Mouse (Mus musculus) CH12.LX (cell line): ENCODE measurements around the gene Lcn12. TPM values are rescaled to one million over a fixed set of nuclear protein-coding genes. Genes with fewer than 3 reads are reported as not detected.

ENCODE experiments used
- DNase-seq: peaks from one replicate; pipeline ENCODE4 v3.0.0-alpha.2; 2013; ENCODE audit errors: extremely low read depth
- H3K27ac ChIP-seq: 2 replicates; pipeline ENCODE4 v1.5.1; 2012; ENCODE audit warnings: low read depth, mild to moderate bottlenecking, control low read depth, moderate library complexity; ENCODE audit not compliant: insufficient read depth
- H3K27me3 ChIP-seq: replicated peaks from 2 replicates; pipeline ENCODE3; 2012; ENCODE audit warnings: inconsistent platforms
- H3K36me3 ChIP-seq, 2 experiments: replicated peaks in 1 of 2; 2 replicates each; pipeline versions ENCODE3 to v1.6.1; 2012; ENCODE audit warnings: inconsistent platforms in 1 of 2, low read length in 1 of 2, mild to moderate bottlenecking in 1 of 2, mixed read lengths in 1 of 2, moderate library complexity in 1 of 2; ENCODE audit not compliant: control insufficient read depth in 1 of 2, insufficient read depth in 1 of 2
- H3K4me1 ChIP-seq, 2 experiments: 2 replicates each; pipeline ENCODE4 v1.6.1; 2012; ENCODE audit warnings: inconsistent platforms in 1 of 2, moderate library complexity in 1 of 2; ENCODE audit not compliant: insufficient read depth in 2 of 2, control insufficient read depth in 1 of 2
- H3K4me2 ChIP-seq: 2 replicates; pipeline ENCODE4 v1.6.1; 2012; ENCODE audit warnings: low read depth, mild to moderate bottlenecking, control low read depth; ENCODE audit not compliant: poor library complexity, insufficient read depth, severe bottlenecking
- H3K4me3 ChIP-seq, 3 experiments: fragments of 150-350 bp in 1 of 3; sonication (generic) in 1 of 3; replicated peaks in 1 of 3; 2 replicates each; pipeline versions ENCODE3 to v1.5.1; 2011 to 2012; ENCODE audit warnings: low read depth in 2 of 3, low read length in 2 of 3, mild to moderate bottlenecking in 2 of 3, moderate library complexity in 2 of 3, control low read depth in 1 of 3, improper control_type of control experiment in 1 of 3, inconsistent platforms in 1 of 3, mixed read lengths in 1 of 3; ENCODE audit not compliant: poor library complexity in 1 of 3
- H3K79me2 ChIP-seq: replicated peaks from 2 replicates; pipeline ENCODE4 v1.6.1; 2012; ENCODE audit warnings: mild to moderate bottlenecking, moderate library complexity; ENCODE audit not compliant: control insufficient read depth, poor library complexity, insufficient read depth, severe bottlenecking; ENCODE audit errors: extremely low read depth
- H3K9ac ChIP-seq: 2 replicates; pipeline ENCODE4 v1.6.1; 2012; ENCODE audit warnings: low read depth, mild to moderate bottlenecking, control low read depth, moderate library complexity; ENCODE audit not compliant: insufficient read depth
- H3K9me3 ChIP-seq: replicated peaks from 2 replicates; pipeline ENCODE3; 2012; ENCODE audit warnings: low read length, inconsistent platforms, mixed read lengths
- BHLHE40 ChIP-seq: IDR thresholded peaks from 2 replicates; pipeline ENCODE4 v1.6.1; 2011; ENCODE audit warnings: mild to moderate bottlenecking, low read depth, low read length, improper control_type of control experiment
- CHD2 ChIP-seq: IDR thresholded peaks from 2 replicates; pipeline ENCODE4 v1.6.1; 2011; ENCODE audit warnings: low read length, improper control_type of control experiment
- CTCF ChIP-seq, 2 experiments: IDR thresholded peaks in 1 of 2; conservative IDR thresholded peaks in 1 of 2; 2 replicates each; pipeline ENCODE4 v1.5.1; 2011 to 2012; ENCODE audit warnings: low read depth in 2 of 2, low read length in 2 of 2, improper control_type of control experiment in 1 of 2, inconsistent platforms in 1 of 2, mild to moderate bottlenecking in 1 of 2, moderate library complexity in 1 of 2
- ELF1 ChIP-seq: IDR thresholded peaks from 2 replicates; pipeline ENCODE4 v1.6.1; 2014; ENCODE audit warnings: low read depth, mild to moderate bottlenecking, inconsistent platforms, low read length, improper control_type of control experiment
- EP300 ChIP-seq: IDR thresholded peaks from 2 replicates; pipeline ENCODE4 v1.6.1; 2011; ENCODE audit warnings: low read length, improper control_type of control experiment
- ETS1 ChIP-seq: conservative IDR thresholded peaks from 2 replicates; pipeline ENCODE4 v1.6.1; 2012; ENCODE audit warnings: low read depth, mild to moderate bottlenecking, inconsistent platforms, low read length, improper control_type of control experiment, moderate library complexity
- GABPA ChIP-seq: IDR thresholded peaks from 2 replicates; pipeline ENCODE4 v1.6.1; 2012; ENCODE audit warnings: low read depth, low read length, improper control_type of control experiment, inconsistent platforms; ENCODE audit not compliant: insufficient replicate concordance
- HCFC1 ChIP-seq: IDR thresholded peaks from 2 replicates; pipeline ENCODE4 v1.6.1; 2012; ENCODE audit warnings: low read depth, mild to moderate bottlenecking, inconsistent platforms, low read length, improper control_type of control experiment
- IRF4 ChIP-seq: IDR thresholded peaks from 2 replicates; pipeline ENCODE4 v1.6.1; 2014; ENCODE audit warnings: low read depth, mild to moderate bottlenecking, inconsistent platforms, low read length, improper control_type of control experiment
- JUN ChIP-seq: IDR thresholded peaks from 2 replicates; pipeline ENCODE4 v1.6.1; 2011; ENCODE audit warnings: low read depth, mild to moderate bottlenecking, low read length, improper control_type of control experiment, moderate library complexity; ENCODE audit not compliant: insufficient read depth
- JUND ChIP-seq: conservative IDR thresholded peaks from 2 replicates; pipeline ENCODE4 v1.6.1; 2011; ENCODE audit warnings: low read depth, low read length, improper control_type of control experiment
- MAFK ChIP-seq: IDR thresholded peaks from 2 replicates; pipeline ENCODE4 v1.6.1; 2011; ENCODE audit warnings: low read length, improper control_type of control experiment; ENCODE audit not compliant: insufficient replicate concordance
- MAX ChIP-seq: IDR thresholded peaks from 2 replicates; pipeline ENCODE4 v1.6.1; 2011; ENCODE audit warnings: low read length, improper control_type of control experiment
- MAZ ChIP-seq: IDR thresholded peaks from 2 replicates; pipeline ENCODE4 v1.6.1; 2012; ENCODE audit warnings: low read depth, mild to moderate bottlenecking, inconsistent platforms, low read length, improper control_type of control experiment, moderate library complexity
- MEF2A ChIP-seq: IDR thresholded peaks from 2 replicates; pipeline ENCODE4 v1.6.1; 2014; ENCODE audit warnings: low read depth, mild to moderate bottlenecking, inconsistent platforms, low read length, improper control_type of control experiment, borderline replicate concordance
- MXI1 ChIP-seq: IDR thresholded peaks from 2 replicates; pipeline ENCODE4 v1.6.1; 2011; ENCODE audit warnings: mild to moderate bottlenecking, low read depth, low read length, improper control_type of control experiment
- MYC ChIP-seq: IDR thresholded peaks from 2 replicates; pipeline ENCODE4 v1.6.1; 2011; ENCODE audit warnings: low read depth, mild to moderate bottlenecking, improper control_type of control experiment, low read length
- NELFE ChIP-seq: IDR thresholded peaks from 2 replicates; pipeline ENCODE4 v1.6.1; 2011; ENCODE audit warnings: low read depth, low read length, improper control_type of control experiment
- NRF1 ChIP-seq: IDR thresholded peaks from 2 replicates; pipeline ENCODE4 v1.6.1; 2014; ENCODE audit warnings: low read depth, mild to moderate bottlenecking, inconsistent platforms, low read length, improper control_type of control experiment, moderate library complexity
- POLR2A ChIP-seq: IDR thresholded peaks from 2 replicates; pipeline ENCODE4 v1.6.1; 2011; ENCODE audit warnings: low read depth, mild to moderate bottlenecking, improper control_type of control experiment, low read length
- POLR2AphosphoS2 ChIP-seq: IDR thresholded peaks from 2 replicates; pipeline ENCODE4 v1.6.1; 2011; ENCODE audit warnings: low read depth, low read length, improper control_type of control experiment
- RAD21 ChIP-seq: IDR thresholded peaks from 2 replicates; pipeline ENCODE4 v1.6.1; 2011; ENCODE audit warnings: low read depth, mild to moderate bottlenecking, low read length, improper control_type of control experiment, moderate library complexity
- SMC3 ChIP-seq: IDR thresholded peaks from 2 replicates; pipeline ENCODE4 v1.6.1; 2011; ENCODE audit warnings: low read depth, low read length, improper control_type of control experiment
- TCF12 ChIP-seq: IDR thresholded peaks from 2 replicates; pipeline ENCODE4 v1.6.1; 2014; ENCODE audit warnings: low read depth, mild to moderate bottlenecking, inconsistent platforms, low read length, improper control_type of control experiment
- UBTF ChIP-seq: IDR thresholded peaks from 2 replicates; pipeline ENCODE4 v1.6.1; 2012; ENCODE audit warnings: low read depth, mild to moderate bottlenecking, inconsistent platforms, low read length, improper control_type of control experiment, moderate library complexity
- USF1 ChIP-seq: IDR thresholded peaks from 2 replicates; pipeline ENCODE4 v1.6.1; 2014; ENCODE audit warnings: low read depth, mild to moderate bottlenecking, inconsistent platforms, low read length, improper control_type of control experiment
- ZC3H11A ChIP-seq: IDR thresholded peaks from 2 replicates; pipeline ENCODE4 v1.6.1; 2012; ENCODE audit warnings: low read depth, mild to moderate bottlenecking, inconsistent platforms, low read length, improper control_type of control experiment
- ZKSCAN1 ChIP-seq: IDR thresholded peaks from 2 replicates; pipeline ENCODE4 v1.6.1; 2012; ENCODE audit warnings: low read depth, inconsistent platforms, low read length, improper control_type of control experiment, borderline replicate concordance
- ZMIZ1 ChIP-seq: IDR thresholded peaks from 2 replicates; pipeline ENCODE4 v1.6.1; 2012; ENCODE audit warnings: low read depth, mild to moderate bottlenecking, inconsistent platforms, low read length, improper control_type of control experiment
- dilution Hi-C: fragments of 300-500 bp; cut with MboI; formaldehyde crosslinking; loops from 2 replicates; pipeline ENCODE4 v1.14.3; 2020; ENCODE audit warnings: low sequenced_read_pairs; ENCODE audit not compliant: extremely low pct_unique_long_range_greater_than_20kb, extremely low pct_ligation_motif_present
- in situ Hi-C: fragments of 300-500 bp; cut with MboI; formaldehyde crosslinking; loops from 3 replicates; pipeline ENCODE4 v1.14.3; 2019; ENCODE audit warnings: low sequenced_read_pairs, low pct_ligation_motif_present, low pct_unique_long_range_greater_than_20kb, mixed read lengths
- polyA plus RNA-seq: library from polyadenylated mRNA; unstranded; fragments of >175 nt; gene quantifications from 2 replicates; pipeline ENCODE4 v1.2.1, GENCODE M21; 2012; ENCODE audit warnings: low read depth; ENCODE audit not compliant: insufficient read length
- total RNA-seq, 2 experiments: library from RNA; depleted of rRNA; stranded (reverse); fragments of 300-350 nt in 1 of 2; fragments of >200 nt in 1 of 2; gene quantifications; 2 replicates each; pipeline ENCODE4 v1.2.3; 2012 to 2014

Gene Lcn12
- total and polyA plus RNA-seq, 3 experiments = not detected

DNA sequence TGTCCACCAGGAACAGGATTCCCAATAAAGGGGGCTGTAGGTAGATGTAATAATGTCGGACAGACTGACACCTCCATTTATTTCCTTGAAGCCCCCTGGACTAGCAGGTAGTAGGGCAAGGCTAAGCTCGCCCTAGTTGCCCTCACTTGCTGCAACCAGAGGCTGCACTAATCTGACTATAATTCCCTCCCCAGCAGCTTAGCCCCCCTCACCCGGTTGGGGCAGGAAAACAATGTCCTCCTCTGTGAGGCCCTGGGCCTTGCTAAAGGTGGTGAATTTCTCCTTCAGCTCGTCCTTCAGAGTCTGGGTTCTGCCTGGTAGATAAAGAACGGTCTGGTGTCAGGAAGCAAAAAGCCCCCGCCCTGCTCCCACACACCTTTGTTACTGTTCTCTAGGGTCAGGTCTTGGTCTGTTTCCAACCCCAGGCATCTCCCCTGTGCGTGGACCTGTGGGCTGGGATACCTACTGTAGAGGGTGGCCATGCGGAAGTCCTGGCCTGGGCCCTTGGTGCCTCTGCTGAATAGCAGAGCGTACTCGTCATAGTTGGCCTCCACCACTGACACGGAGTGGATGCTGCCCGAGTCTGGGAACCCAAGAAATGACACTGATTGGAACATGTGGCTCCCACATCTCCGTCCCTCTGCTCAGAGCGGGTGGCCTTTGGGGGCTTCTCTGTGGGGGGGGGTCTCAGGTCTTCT lies 26.0 kb downstream of the Lcn12 start:
- Histone ChIP-seq H3K79me2 (no peaks in the 10 kb centered on the region), H3K4me2 (no peak overlapping the region), H3K36me3 (no peaks in the 10 kb centered on the region), H3K27me3 (no peaks in the 10 kb centered on the region), H3K4me1 (peaks cover 27 to 59% of the 10 kb centered on the region in 2 experiments), H3K9ac (no peak overlapping the region), H3K4me3 (no peak overlapping the region), H3K9me3 (no peaks in the 10 kb centered on the region), H3K27ac (no peak overlapping the region)
- dilution Hi-C loops (no loop called here), in situ Hi-C loops (no loop called here)
- DNase-seq = no peak
- no peak for TF ChIP-seq GABPA
- TF ChIP-seq JUN = no peak
- no peak for TF ChIP-seq NRF1
- TF ChIP-seq UBTF = no peak
- TF ChIP-seq MEF2A = no peak
- no peak for TF ChIP-seq EP300
- no peak for TF ChIP-seq ZC3H11A
- no peak for TF ChIP-seq MAFK
- TF ChIP-seq CHD2 = no peak
- no peak for TF ChIP-seq CTCF (conservative IDR thresholded peaks at IDR 0.05 in 1 of 2, IDR thresholded peaks at IDR 0.05 in 1 of 2; ENCODE audit: low read depth in 2 of 2, low read length in 2 of 2)
- no peak for TF ChIP-seq BHLHE40
- no peak for TF ChIP-seq ZKSCAN1
- TF ChIP-seq RAD21 = no peak
- TF ChIP-seq POLR2AphosphoS2 = no peak
- no peak for TF ChIP-seq MAX
- no peak for TF ChIP-seq IRF4
- TF ChIP-seq MXI1 = no peak
- no peak for TF ChIP-seq SMC3

DNA sequence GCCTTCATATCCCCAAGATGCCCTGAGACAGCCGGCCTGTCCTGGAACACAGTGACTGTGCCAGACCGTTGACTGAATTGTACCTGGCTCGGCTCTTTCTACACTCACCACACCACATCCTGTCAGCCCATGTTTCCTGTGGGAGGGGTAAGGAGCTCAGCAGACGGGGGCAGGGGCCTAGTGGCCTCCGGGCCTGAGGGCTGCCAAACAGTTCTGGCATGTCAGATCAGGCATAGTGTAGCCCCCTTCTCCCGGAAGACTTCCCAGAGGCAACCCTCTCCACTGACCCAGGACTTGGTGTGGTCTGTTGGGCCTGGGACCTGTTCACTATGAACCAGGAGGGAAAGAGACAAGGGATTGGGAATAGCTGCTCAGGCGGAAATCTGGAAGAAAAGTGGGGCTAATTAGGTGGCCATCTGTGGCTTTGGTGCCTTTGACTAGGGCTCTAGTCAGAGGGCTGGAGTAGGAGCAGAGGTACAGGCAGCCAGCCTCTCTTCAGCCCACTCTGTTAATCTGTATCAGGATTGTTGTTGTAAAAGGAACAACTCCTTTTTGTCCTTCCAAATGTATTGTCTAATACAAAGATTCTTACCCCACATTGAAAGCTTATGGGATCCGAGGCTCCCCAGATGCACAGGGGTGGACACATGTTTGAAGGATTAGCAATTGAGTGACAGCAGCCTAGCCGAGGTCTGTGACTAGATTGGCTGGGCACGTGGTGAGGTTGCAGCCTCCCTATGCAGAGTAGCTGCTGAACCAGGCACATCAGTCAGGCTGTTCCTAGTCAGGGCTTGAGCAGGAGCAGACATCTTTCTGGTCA lies 27.7 kb downstream of the Lcn12 start:
- peaks cover 30 to 67% of the 10 kb centered on the region in 2 experiments for H3K4me1 ChIP-seq
- H3K4me2 ChIP-seq = peak overlapping the region; percentile 25; the same call in 1 of the 2 replicates
- no peaks in the 10 kb centered on the region for H3K36me3 ChIP-seq
- in situ Hi-C loops = no loop called here
- dilution Hi-C loops = no loop called here
- H3K79me2 ChIP-seq = no peaks in the 10 kb centered on the region
- H3K27ac ChIP-seq = peak overlapping the region; percentile 44
- H3K9ac ChIP-seq = peak overlapping the region; percentile 50
- peak overlapping the region in 1 of 3 experiments; percentile 44 for H3K4me3 ChIP-seq
- no peaks in the 10 kb centered on the region for H3K9me3 ChIP-seq
- no peaks in the 10 kb centered on the region for H3K27me3 ChIP-seq
- DNase-seq = peak; percentile 83
- peak; percentile 86; the same call in 1 of the 2 replicates for TF ChIP-seq MAZ
- TF ChIP-seq BHLHE40 = peak; percentile 40; the same call in 1 of the 2 replicates
- TF ChIP-seq POLR2A = peak; percentile 74
- peak; percentile 66 for TF ChIP-seq USF1
- TF ChIP-seq POLR2AphosphoS2 = no peak
- TF ChIP-seq NELFE = no peak; the same call in none of the 2 replicates
- no peak for TF ChIP-seq HCFC1
- TF ChIP-seq MAX = peak; percentile 87
- no peak for TF ChIP-seq MXI1
- peak; percentile 72; the same call in 1 of the 2 replicates for TF ChIP-seq MYC
- no peak for TF ChIP-seq JUND
- TF ChIP-seq ELF1 = 0 out of 2 replicates have a peak, but pooled peaks have one; percentile 31
- no peak for TF ChIP-seq ETS1
- peak; percentile 84 for TF ChIP-seq TCF12
- no peak for TF ChIP-seq GABPA
- TF ChIP-seq SMC3 = no peak
- TF ChIP-seq CHD2 = peak; percentile 48; the same call in 1 of the 2 replicates
- TF ChIP-seq ZMIZ1 = peak; percentile 32; the same call in 1 of the 2 replicates
- TF ChIP-seq IRF4 = no peak
- TF ChIP-seq NRF1 = no peak
